Mouse (Mus musculus) E14TG2a.4 (cell line): ENCODE measurements at regions not wholly inside any gene's neighbourhood (a gene's known extent, or its start where the extent isn't known, plus 50 kb on each side); places are given as distances from the start of the nearest gene placed in this dataset.

Source experiments
- H3K27me3 ChIP-seq: 2 replicates; pipeline ENCODE4 v1.6.1; 2014; ENCODE audit warnings: low read length, control low read depth; ENCODE audit not compliant: insufficient read depth
- H3K36me3 ChIP-seq: 2 replicates; pipeline ENCODE4 v1.6.1; 2014; ENCODE audit warnings: low read length, control low read depth; ENCODE audit not compliant: insufficient read depth
- H3K4me1 ChIP-seq: replicated peaks from 2 replicates; pipeline ENCODE4 v1.6.1; 2014; ENCODE audit warnings: low read depth, low read length, control low read depth
- H3K4me3 ChIP-seq: replicated peaks from 2 replicates; pipeline ENCODE4 v1.5.1; 2014; ENCODE audit warnings: mild to moderate bottlenecking, low read length
- H3K9me3 ChIP-seq: 2 replicates; pipeline ENCODE4 v1.6.1; 2014; ENCODE audit warnings: low read length, control low read depth
- CTCF ChIP-seq: conservative IDR thresholded peaks from 2 replicates; pipeline ENCODE4 v1.5.1; 2014; ENCODE audit warnings: low read length
- NANOG ChIP-seq: IDR thresholded peaks from 2 replicates; pipeline ENCODE4 v1.6.1; 2014; ENCODE audit warnings: borderline replicate concordance, low read length, mixed read lengths
- POU5F1 ChIP-seq: IDR thresholded peaks from 2 replicates; pipeline ENCODE4 v1.6.1; 2014; ENCODE audit warnings: low read length, borderline replicate concordance

DNA sequence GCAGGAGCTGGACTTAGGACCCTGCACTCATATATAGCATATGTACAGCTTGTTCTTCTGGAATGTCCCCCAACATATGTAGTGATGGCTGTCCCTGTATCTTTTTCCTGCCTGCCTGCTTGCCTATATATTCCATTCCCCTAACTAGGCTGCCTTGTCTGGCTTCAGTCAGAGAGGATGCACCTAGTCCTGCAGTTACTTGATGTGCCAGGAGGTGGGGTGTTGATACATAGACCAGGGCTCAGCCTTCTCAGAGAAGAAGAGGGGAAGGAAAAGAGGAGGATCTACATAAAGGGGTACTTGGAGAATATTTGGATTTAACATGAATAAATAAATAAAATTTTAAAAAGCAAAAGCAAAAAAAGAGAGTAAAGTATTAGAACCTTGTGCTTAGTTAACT is 479.3 kb upstream of the Negr1 start:
- Histone ChIP-seq H3K4me1 (no peaks in the 10 kb centered on the region), H3K36me3 (no peaks in the 10 kb centered on the region), H3K4me3 (no peak overlapping the region), H3K27me3 (no peaks in the 10 kb centered on the region), H3K9me3 (no peaks in the 10 kb centered on the region)
- no peak for TF ChIP-seq NANOG
- TF ChIP-seq POU5F1: no peak
- no peak for TF ChIP-seq CTCF

DNA sequence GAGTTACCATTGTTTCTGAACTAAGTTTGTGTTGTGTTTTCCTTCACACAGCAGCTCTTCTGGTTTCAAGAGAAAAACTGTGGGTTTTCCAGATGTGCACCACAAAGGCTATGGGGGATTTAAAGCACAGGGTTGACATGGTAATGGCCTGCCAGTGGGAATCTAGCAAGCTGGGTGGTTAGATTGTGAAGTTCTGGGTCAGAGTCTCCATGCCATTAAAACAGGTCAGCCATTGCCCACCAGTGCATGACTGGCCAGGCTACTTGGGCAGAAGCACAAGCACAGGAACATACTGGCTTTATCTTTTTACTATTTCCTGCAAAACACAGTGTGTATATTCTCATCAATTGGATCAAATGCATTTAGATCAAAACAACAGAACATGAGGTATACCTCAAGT is 467.9 kb upstream of the Negr1 start:
- H3K27me3 ChIP-seq: no peaks in the 10 kb centered on the region
- H3K36me3 ChIP-seq: no peaks in the 10 kb centered on the region
- H3K4me3 ChIP-seq: no peak overlapping the region
- H3K9me3 ChIP-seq: no peaks in the 10 kb centered on the region
- TF ChIP-seq CTCF: no peak
- H3K4me1 ChIP-seq: no peaks in the 10 kb centered on the region

DNA sequence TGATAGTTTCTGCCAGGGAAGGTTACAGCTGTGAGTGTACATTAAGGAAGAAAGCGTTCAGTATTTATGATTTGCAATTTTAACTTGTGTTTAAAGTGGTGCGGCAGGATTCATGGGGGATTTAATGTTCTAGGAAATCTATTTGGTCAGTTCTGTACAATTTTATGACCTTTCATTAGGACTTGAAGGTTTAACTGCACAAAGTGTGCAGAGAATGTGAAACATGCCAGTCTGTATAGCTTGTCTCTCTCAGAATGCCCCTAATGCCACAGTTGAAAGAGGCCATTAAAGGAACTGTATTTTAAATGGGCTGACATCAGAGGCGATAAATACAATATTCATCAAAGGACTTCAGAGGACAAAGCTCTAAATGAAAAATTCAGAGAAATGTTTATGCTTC is 466.6 kb upstream of the Negr1 start:
- H3K4me1 ChIP-seq: no peaks in the 10 kb centered on the region
- TF ChIP-seq NANOG: no peak
- TF ChIP-seq POU5F1: no peak
- no peak for TF ChIP-seq CTCF
- no peaks in the 10 kb centered on the region for H3K27me3 ChIP-seq
- H3K36me3 ChIP-seq: no peaks in the 10 kb centered on the region
- H3K9me3 ChIP-seq: no peaks in the 10 kb centered on the region
- no peak overlapping the region for H3K4me3 ChIP-seq

DNA sequence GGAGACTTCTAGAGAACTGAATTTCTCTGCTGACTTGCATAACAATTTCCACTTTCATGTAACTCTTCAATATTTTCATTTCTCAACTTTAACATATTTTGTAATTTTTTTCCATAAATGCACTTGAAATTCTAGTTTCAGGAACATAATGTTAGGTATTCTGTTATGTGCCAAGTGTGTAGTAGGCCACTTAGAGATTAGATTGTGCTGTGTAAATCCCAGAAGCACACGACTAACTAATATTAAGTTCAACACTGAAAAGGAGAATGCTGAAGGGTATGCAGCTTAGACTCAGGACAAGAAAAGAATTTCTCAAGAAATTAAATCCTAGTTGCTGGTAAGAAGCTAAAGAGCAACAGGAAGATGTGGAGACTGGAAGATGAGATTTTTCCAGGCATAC is 455.8 kb upstream of the Negr1 start:
- no peak for TF ChIP-seq POU5F1
- no peak for TF ChIP-seq NANOG
- no peak for TF ChIP-seq CTCF
- no peak overlapping the region for H3K4me3 ChIP-seq
- no peaks in the 10 kb centered on the region for H3K36me3 ChIP-seq

DNA sequence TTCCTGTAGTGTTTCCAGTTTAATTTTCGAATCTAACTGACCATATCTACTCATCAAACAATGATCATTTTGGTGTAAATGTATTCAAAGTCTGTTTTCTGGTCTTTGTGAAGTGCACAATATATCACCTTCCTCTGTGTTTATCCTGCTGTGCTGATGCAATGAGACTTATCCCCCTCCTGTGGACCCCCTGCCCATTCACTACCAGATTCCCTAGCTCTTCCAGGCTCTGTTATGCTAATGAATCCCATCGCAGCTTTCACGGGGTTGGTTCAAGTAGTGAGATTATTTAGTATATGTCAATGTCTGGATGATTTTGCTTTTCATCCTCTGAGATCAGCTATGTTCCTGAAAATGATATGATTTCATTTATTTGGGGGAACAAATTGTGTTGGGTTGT is 441.3 kb upstream of the Negr1 start:
- TF ChIP-seq POU5F1 (no peak), NANOG (no peak), CTCF (no peak)
- no peak overlapping the region for H3K4me3 ChIP-seq
- no peaks in the 10 kb centered on the region for H3K27me3 ChIP-seq
- H3K4me1 ChIP-seq: 0 out of 2 replicates have a peak, but pooled peaks cover 2% of the 10 kb centered on the region
- no peaks in the 10 kb centered on the region for H3K36me3 ChIP-seq
- no peaks in the 10 kb centered on the region for H3K9me3 ChIP-seq

More for the DNA sequence above, 455.8 kb upstream of the Negr1 start:
- Histone ChIP-seq H3K4me1 (no peaks in the 10 kb centered on the region), H3K27me3 (no peaks in the 10 kb centered on the region), H3K9me3 (no peaks in the 10 kb centered on the region)

- Histone ChIP-seq H3K9me3 (no peaks in the 10 kb centered on the region), H3K4me1 (no peaks in the 10 kb centered on the region), H3K36me3 (no peaks in the 10 kb centered on the region), H3K27me3 (no peaks in the 10 kb centered on the region), H3K4me3 (no peak overlapping the region)
- TF ChIP-seq POU5F1 (no peak), NANOG (no peak), CTCF (no peak)
These were observed 430.0 kb upstream of the Negr1 start for GRCm38 (mm10) chr3:156131598-156131997.

- Histone ChIP-seq H3K27me3 (no peaks in the 10 kb centered on the region), H3K4me1 (no peaks in the 10 kb centered on the region), H3K9me3 (no peaks in the 10 kb centered on the region), H3K36me3 (no peaks in the 10 kb centered on the region), H3K4me3 (no peak overlapping the region)
- no peak for TF ChIP-seq NANOG
- no peak for TF ChIP-seq POU5F1
- TF ChIP-seq CTCF: no peak
These were observed 420.2 kb upstream of the Negr1 start for GRCm38 (mm10) chr3:156141355-156141754.

GRCm38 (mm10) chr3:156149322-156149721 is 412.3 kb upstream of the Negr1 start:
- no peak for TF ChIP-seq POU5F1
- Histone ChIP-seq H3K9me3 (no peaks in the 10 kb centered on the region), H3K36me3 (no peaks in the 10 kb centered on the region), H3K4me1 (no peaks in the 10 kb centered on the region), H3K4me3 (no peak overlapping the region), H3K27me3 (no peaks in the 10 kb centered on the region)

DNA sequence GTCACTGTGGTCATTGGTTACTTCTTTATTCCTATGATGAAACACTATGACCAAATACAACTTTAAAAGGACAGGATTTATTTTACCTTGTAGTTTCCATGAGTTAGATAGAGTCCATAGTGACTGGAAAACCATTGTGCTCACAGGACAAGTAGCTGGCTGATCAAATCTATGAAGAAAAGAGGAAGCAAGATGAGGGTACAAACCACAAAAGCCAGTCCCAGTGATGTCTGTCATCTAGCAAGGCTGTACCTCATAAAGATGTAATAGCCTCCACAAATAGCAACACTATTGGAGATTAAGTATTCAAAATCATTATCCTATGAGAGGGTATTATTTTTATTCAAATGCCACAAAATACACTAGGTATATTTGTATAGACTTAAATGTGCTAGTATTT is 391.5 kb upstream of the Negr1 start:
- Histone ChIP-seq H3K4me3 (no peak overlapping the region), H3K36me3 (no peaks in the 10 kb centered on the region), H3K4me1 (no peaks in the 10 kb centered on the region), H3K27me3 (no peaks in the 10 kb centered on the region), H3K9me3 (no peaks in the 10 kb centered on the region)
- TF ChIP-seq POU5F1: no peak
- no peak for TF ChIP-seq CTCF
- TF ChIP-seq NANOG: no peak

GRCm38 (mm10) chr3:156198688-156199087 is 362.9 kb upstream of the Negr1 start:
- TF ChIP-seq POU5F1 (no peak), NANOG (no peak), CTCF (no peak)
- Histone ChIP-seq H3K36me3 (no peaks in the 10 kb centered on the region), H3K9me3 (no peaks in the 10 kb centered on the region), H3K4me1 (peaks cover 14% of the 10 kb centered on the region), H3K4me3 (no peak overlapping the region), H3K27me3 (no peaks in the 10 kb centered on the region)
